In genomic region chr9:114745654-114746053, GRCm38 (mm10) we compare ENCODE assay signal across 27 mouse cellular contexts. TPM values are rescaled to one million over a fixed set of nuclear protein-coding genes. Genes with fewer than 3 reads are reported as not detected.
DNase-seq lines count a peak whose midpoint lies in the region; ATAC-seq and TF ChIP-seq lines count a peak whose summit lies in the region.
"Had no signal": no experiment of that assay in that cellular context is flagged by ENCODE, and none has a peak within 500 bp of the region (broad histone marks: within the 10 kb centered on the region; RNA-seq: fewer than 3 reads in every experiment).

No protein-coding gene starts in this region.

- H3K9me3 ChIP-seq in heart, embryonic 16.5 days (replicated peaks; ENCODE audit: control insufficient read depth, low read length) = no peaks in the 10 kb centered on the region
- H3K9me3 ChIP-seq in midbrain, embryonic 11.5 days (ENCODE audit: control insufficient read depth, low read length) = no peaks in the 10 kb centered on the region
- H3K9me3 ChIP-seq in midbrain, embryonic 15.5 days = no peaks in the 10 kb centered on the region
- H3K9me3 ChIP-seq: embryonic facial prominence, embryonic 13.5 days; forebrain, embryonic 10.5 days; kidney, embryonic 15.5 days; limb, embryonic 12.5 days; lung, embryonic 15.5 days; neural tube, embryonic 12.5 days had no signal

- H3K27ac ChIP-seq in heart, embryonic 16.5 days (ENCODE audit: low read length) = peak overlapping the region; percentile 32
- H3K27ac ChIP-seq in midbrain, embryonic 11.5 days (ENCODE audit: low read depth, low read length) = no peak overlapping the region
- H3K27ac ChIP-seq in midbrain, embryonic 15.5 days = no peak overlapping the region
- H3K27ac ChIP-seq in cortical plate, adult 2 months (ENCODE audit: insufficient read depth, low read length) = peak overlapping the region; percentile 52; the same call in 1 of the 2 replicates
- H3K27ac ChIP-seq: embryonic facial prominence, embryonic 13.5 days; forebrain, embryonic 10.5 days; hindbrain, embryonic 14.5 days; kidney, embryonic 15.5 days; limb, embryonic 12.5 days; lung, embryonic 15.5 days; neural tube, embryonic 12.5 days had no signal

- H3K4me2 ChIP-seq in heart, embryonic 16.5 days (ENCODE audit: low read depth, low read length) = no peak overlapping the region
- H3K4me2 ChIP-seq in midbrain, embryonic 11.5 days = no peak overlapping the region
- H3K4me2 ChIP-seq in midbrain, embryonic 15.5 days = no peak overlapping the region
- H3K4me2 ChIP-seq: embryonic facial prominence, embryonic 13.5 days; heart, embryonic 11.5 days; hindbrain, embryonic 14.5 days; kidney, embryonic 15.5 days; limb, embryonic 12.5 days; liver, embryonic 11.5 days; lung, embryonic 15.5 days; neural tube, embryonic 12.5 days had no signal

- TF ChIP-seq CTCF in cortical plate, adult 2 months (IDR thresholded peaks at IDR 0.05; ENCODE audit: extremely low read depth, insufficient read depth, low read length) = no peak

- no peak for DNase-seq in heart, postnatal 4 days
- peak; percentile 31 for DNase-seq in midbrain, embryonic 11.5 days (ENCODE audit: low spot score, missing footprints)
- no peak for DNase-seq in ovary, postnatal 14 days (ENCODE audit: low spot score)
- DNase-seq: adrenal gland, postnatal 14 days; cerebellum, adult 11 months; cerebellum, adult 9-10 months; cerebellum, postnatal 36 days; gastrocnemius, postnatal 10 days; kidney, adult 18-20 months; kidney, postnatal 25 days; thymus, adult 2 months; thymus, postnatal 36 days had no signal

- ATAC-seq in heart, embryonic 16.5 days (replicated peaks; ENCODE audit: extremely low read depth, insufficient read depth, low FRiP score) = no peak
- no peak for ATAC-seq in midbrain, embryonic 11.5 days (ENCODE audit: low FRiP score)
- no peak for ATAC-seq in midbrain, embryonic 15.5 days (replicated peaks)
- ATAC-seq in megakaryocyte progenitor cell, adult 5-6 weeks (replicated peaks; ENCODE audit: poor library complexity) = no peak
- ATAC-seq: forebrain, embryonic 16.5 days; midbrain, embryonic 16.5 days had no signal

- H3K9ac ChIP-seq in heart, embryonic 16.5 days (ENCODE audit: low read length) = no peak overlapping the region
- H3K9ac ChIP-seq in midbrain, embryonic 11.5 days (ENCODE audit: low read length) = no peak overlapping the region
- H3K9ac ChIP-seq in midbrain, embryonic 15.5 days = no peak overlapping the region
- H3K9ac ChIP-seq: embryonic facial prominence, embryonic 13.5 days; hindbrain, embryonic 14.5 days; kidney, embryonic 15.5 days; limb, embryonic 12.5 days; lung, embryonic 15.5 days; neural tube, embryonic 12.5 days had no signal

- WGBS in heart, embryonic 16.5 days = 49% methylated on average over 4 of the region's 4 CpGs
- 84% methylated on average over 4 of the region's 4 CpGs for WGBS in midbrain, embryonic 11.5 days
- 83% methylated on average over 4 of the region's 4 CpGs for WGBS in midbrain, embryonic 15.5 days

- peaks cover 19% of the 10 kb centered on the region for H3K36me3 ChIP-seq in heart, embryonic 16.5 days (ENCODE audit: control insufficient read depth, insufficient read depth)
- peaks cover 4% of the 10 kb centered on the region; the same call in 1 of the 2 replicates for H3K36me3 ChIP-seq in midbrain, embryonic 11.5 days (ENCODE audit: control insufficient read depth, insufficient read depth, low read length)
- peaks cover 3% of the 10 kb centered on the region; the same call in 1 of the 2 replicates for H3K36me3 ChIP-seq in midbrain, embryonic 15.5 days (replicated peaks)

- no peak overlapping the region for H3K4me3 ChIP-seq in heart, embryonic 16.5 days (ENCODE audit: low read length)
- H3K4me3 ChIP-seq in midbrain, embryonic 11.5 days (ENCODE audit: low read depth, low read length) = no peak overlapping the region
- no peak overlapping the region for H3K4me3 ChIP-seq in midbrain, embryonic 15.5 days
- no peak overlapping the region for H3K4me3 ChIP-seq in cortical plate, adult 2 months (ENCODE audit: insufficient read depth, low read length)
- H3K4me3 ChIP-seq: embryonic facial prominence, embryonic 13.5 days; forebrain, embryonic 10.5 days; kidney, embryonic 15.5 days; limb, embryonic 12.5 days; lung, embryonic 15.5 days; neural tube, embryonic 12.5 days had no signal

- H3K27me3 ChIP-seq in heart, embryonic 16.5 days (ENCODE audit: control insufficient read depth, insufficient read depth, low read length) = no peaks in the 10 kb centered on the region
- H3K27me3 ChIP-seq in midbrain, embryonic 11.5 days (ENCODE audit: control insufficient read depth, insufficient read depth, low read length) = no peaks in the 10 kb centered on the region
- H3K27me3 ChIP-seq in midbrain, embryonic 15.5 days (replicated peaks) = no peaks in the 10 kb centered on the region
- H3K27me3 ChIP-seq: embryonic facial prominence, embryonic 13.5 days; kidney, embryonic 15.5 days; limb, embryonic 12.5 days; lung, embryonic 15.5 days; neural tube, embryonic 12.5 days had no signal

- peaks cover 6% of the 10 kb centered on the region for H3K4me1 ChIP-seq in heart, embryonic 16.5 days (ENCODE audit: control insufficient read depth, insufficient read depth, low read length)
- H3K4me1 ChIP-seq in midbrain, embryonic 11.5 days (ENCODE audit: control insufficient read depth, insufficient read depth, low read length) = no peaks in the 10 kb centered on the region
- H3K4me1 ChIP-seq in midbrain, embryonic 15.5 days = no peaks in the 10 kb centered on the region
- peaks cover 7% of the 10 kb centered on the region for H3K4me1 ChIP-seq in cortical plate, adult 2 months (ENCODE audit: control insufficient read depth, insufficient read depth, low read length)
- H3K4me1 ChIP-seq: embryonic facial prominence, embryonic 13.5 days; forebrain, embryonic 10.5 days; limb, embryonic 12.5 days; lung, embryonic 15.5 days; neural tube, embryonic 12.5 days had no signal

- no peak for TF ChIP-seq POLR2A in cortical plate, adult 2 months (IDR thresholded peaks at IDR 0.05; ENCODE audit: extremely low read depth, insufficient read depth, low read length)

RNA-seq across cellular contexts. Expression of gene Cmtm6, which starts 14.7 kb away (rescaled TPM):
- polyA plus RNA-seq in heart, embryonic 16.5 days (2015; fragmentation: Nextera tagmentation; extraction: Ambion mirVana) = 51.0 and 51.6 TPM in 2 replicates
- 10 to 100 TPM; 32.5 to 33.6 TPM for total RNA-seq in heart, postnatal 4 days (2021)
- 26.0 and 26.1 TPM in 2 replicates for polyA plus RNA-seq in midbrain, embryonic 11.5 days (2014; fragmentation: Nextera tagmentation; extraction: Ambion mirVana)
- polyA plus RNA-seq in midbrain, embryonic 15.5 days (2015; fragmentation: Nextera tagmentation; extraction: Ambion mirVana) = 18.3 TPM in 2 replicates
- polyA plus RNA-seq in cortical plate, adult 2 months (2012; rRNA removed) = 22.8 and 23.8 TPM in 2 replicates
- total RNA-seq in megakaryocyte progenitor cell, adult 5-6 weeks (2015) = 29.1 and 31.1 TPM in 2 replicates
- total RNA-seq in megakaryocyte progenitor cell, adult 5-6 weeks (2017) = 43.1 and 46.2 TPM in 2 replicates

RNA-seq across cellular contexts. Expression of gene Cmtm7, which starts 36.0 kb away (rescaled TPM):
- polyA plus RNA-seq in heart, embryonic 16.5 days (2015; fragmentation: Nextera tagmentation; extraction: Ambion mirVana) = 130 and 138 TPM in 2 replicates
- total RNA-seq in heart, postnatal 4 days (2021) = 10 to 100 TPM; 44.0 to 47.2 TPM
- polyA plus RNA-seq in midbrain, embryonic 11.5 days (2014; fragmentation: Nextera tagmentation; extraction: Ambion mirVana) = 51.5 and 60.0 TPM in 2 replicates
- 12.2 and 15.2 TPM in 2 replicates for polyA plus RNA-seq in midbrain, embryonic 15.5 days (2015; fragmentation: Nextera tagmentation; extraction: Ambion mirVana)
- 8.9 and 9.1 TPM in 2 replicates for polyA plus RNA-seq in cortical plate, adult 2 months (2012; rRNA removed)
- 499 and 542 TPM in 2 replicates for total RNA-seq in megakaryocyte progenitor cell, adult 5-6 weeks (2015)
- 712 and 803 TPM in 2 replicates for total RNA-seq in megakaryocyte progenitor cell, adult 5-6 weeks (2017)

RNA-seq across cellular contexts. Expression of gene Dync1li1, which starts 57.1 kb away (rescaled TPM):
- polyA plus RNA-seq in heart, embryonic 16.5 days (2015; fragmentation: Nextera tagmentation; extraction: Ambion mirVana) = 69.2 and 76.0 TPM in 2 replicates
- 10 to 100 TPM; 77.0 to 77.2 TPM for total RNA-seq in heart, postnatal 4 days (2021)
- 79.4 and 99.6 TPM in 2 replicates for polyA plus RNA-seq in midbrain, embryonic 11.5 days (2014; fragmentation: Nextera tagmentation; extraction: Ambion mirVana)
- polyA plus RNA-seq in midbrain, embryonic 15.5 days (2015; fragmentation: Nextera tagmentation; extraction: Ambion mirVana) = 140 and 154 TPM in 2 replicates
- 57.8 and 57.9 TPM in 2 replicates for polyA plus RNA-seq in cortical plate, adult 2 months (2012; rRNA removed)
- 28.5 and 29.1 TPM in 2 replicates for total RNA-seq in megakaryocyte progenitor cell, adult 5-6 weeks (2015)
- 47.4 and 50.9 TPM in 2 replicates for total RNA-seq in megakaryocyte progenitor cell, adult 5-6 weeks (2017)

Comparison
In these comparisons a context has a peak if more than half of its experiments do, and no peak if none do; other contexts are left out.
1. H3K27ac ChIP-seq: peak in heart, embryonic 16.5 days (single experiment) and cortical plate, adult 2 months (single experiment); none in midbrain, embryonic 11.5 days (single experiment) and midbrain, embryonic 15.5 days (single experiment).